Mouse (Mus musculus): ENCODE measurements around the gene Traip. TPM values are rescaled to one million over a fixed set of nuclear protein-coding genes. Genes with fewer than 3 reads are reported as not detected.
"Not testable (repeated sequence)": the region's sequence is repeated elsewhere in the genome, so short reads cannot be mapped to it uniquely, and the experiment has no call there.

The Traip gene
- polyA plus RNA-seq, 1 experiment from 2014 or later, result 3.2 TPM

DNA sequence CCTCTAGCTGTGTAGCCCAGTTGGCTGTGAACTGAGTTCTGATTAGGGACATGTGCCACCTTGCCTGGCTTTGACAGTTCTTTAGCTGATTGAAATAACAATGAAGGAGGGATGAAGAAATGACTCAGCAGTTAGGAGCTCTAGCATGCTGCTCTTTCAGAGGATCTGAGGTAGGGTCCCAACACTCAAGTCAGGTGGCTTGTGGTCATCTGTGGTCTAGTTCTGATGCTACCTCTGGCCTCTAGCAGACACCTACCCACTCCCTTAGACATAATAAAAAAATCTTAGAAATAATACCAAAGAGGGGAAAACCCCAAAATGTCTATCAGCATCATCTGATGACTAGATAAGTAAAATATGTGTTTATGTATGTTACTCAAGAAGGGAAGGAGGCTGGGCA lies 60.4 kb downstream of the Traip start:
- Histone ChIP-seq H3K9ac (ENCODE audit: low read depth, low read length) (no peak overlapping the region), H3K4me3 (ENCODE audit: low read depth, low read length) (no peak overlapping the region), H3K4me2 (replicated peaks; ENCODE audit: low read depth) (no peak overlapping the region), H3K27me3 (replicated peaks; ENCODE audit: control insufficient read depth, insufficient read depth, low read length) (no peaks in the 10 kb centered on the region), H3K9me3 (ENCODE audit: control insufficient read depth) (no peaks in the 10 kb centered on the region), H3K4me1 (replicated peaks; ENCODE audit: control insufficient read depth, insufficient read depth, low read length) (no peaks in the 10 kb centered on the region), H3K27ac (ENCODE audit: low read depth, low read length) (no peak overlapping the region), H3K36me3 (ENCODE audit: control insufficient read depth, insufficient read depth) (no peaks in the 10 kb centered on the region)
- no peak for ATAC-seq
- TF ChIP-seq CTCF (IDR thresholded peaks at IDR 0.05; ENCODE audit: low read depth), result no peak

DNA sequence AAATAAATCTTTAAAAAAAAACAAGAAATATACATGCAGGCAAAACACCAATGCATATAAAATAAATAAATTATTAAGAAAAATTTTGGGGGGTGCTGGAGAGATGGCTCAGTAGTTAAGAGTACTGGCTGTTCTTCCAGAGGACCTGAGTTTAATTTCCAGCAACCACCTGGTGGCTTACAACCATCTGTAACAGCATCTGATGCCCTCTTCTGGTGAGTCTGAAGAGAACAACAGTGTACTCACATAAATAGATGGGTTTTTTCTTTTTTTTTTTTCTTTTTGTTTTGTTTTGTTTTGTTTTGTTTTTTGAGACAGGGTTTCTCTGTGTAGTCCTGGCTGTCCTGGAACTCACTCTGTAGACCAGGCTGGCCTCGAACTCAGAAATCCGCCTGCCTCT lies 63.6 kb downstream of the Traip start:
- H3K27ac ChIP-seq (ENCODE audit: low read depth, low read length); H3K9ac ChIP-seq (ENCODE audit: low read depth, low read length); H3K27me3 ChIP-seq (replicated peaks; ENCODE audit: control insufficient read depth, insufficient read depth, low read length); H3K36me3 ChIP-seq (ENCODE audit: control insufficient read depth, insufficient read depth); ATAC-seq; H3K4me1 ChIP-seq (replicated peaks; ENCODE audit: control insufficient read depth, insufficient read depth, low read length); H3K4me2 ChIP-seq (replicated peaks; ENCODE audit: low read depth); H3K4me3 ChIP-seq (ENCODE audit: low read depth, low read length); H3K9me3 ChIP-seq (ENCODE audit: control insufficient read depth): not testable (repeated sequence)
- TF ChIP-seq CTCF (IDR thresholded peaks at IDR 0.05; ENCODE audit: low read depth), result peak; percentile 41
- 98% methylated on average over 2 of the region's 2 CpGs for WGBS

DNA sequence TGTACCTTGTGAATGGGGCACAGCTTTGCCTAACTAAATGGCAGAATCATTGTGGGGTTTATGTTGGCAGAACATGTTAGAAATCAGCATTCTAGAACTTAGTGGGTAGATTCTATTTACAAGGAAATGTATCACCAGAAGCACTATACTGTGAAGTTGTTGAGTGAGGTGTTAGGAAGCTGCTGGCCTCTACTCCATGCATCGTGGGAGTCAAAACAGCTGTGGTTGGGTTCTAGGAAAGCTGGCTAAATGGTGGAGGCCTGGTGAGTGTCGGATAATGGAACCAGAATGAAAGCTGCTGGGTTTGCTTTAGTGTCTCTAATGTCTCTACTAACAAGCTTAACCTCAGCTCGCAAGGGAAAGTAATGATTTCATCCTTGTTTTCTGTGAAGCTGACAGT lies 67.2 kb downstream of the Traip start:
- Histone ChIP-seq H3K4me2 (replicated peaks; ENCODE audit: low read depth) (no peak overlapping the region), H3K27me3 (replicated peaks; ENCODE audit: control insufficient read depth, insufficient read depth, low read length) (no peaks in the 10 kb centered on the region), H3K4me3 (ENCODE audit: low read depth, low read length) (no peak overlapping the region), H3K9ac (ENCODE audit: low read depth, low read length) (no peak overlapping the region), H3K9me3 (ENCODE audit: control insufficient read depth) (no peaks in the 10 kb centered on the region), H3K4me1 (replicated peaks; ENCODE audit: control insufficient read depth, insufficient read depth, low read length) (no peaks in the 10 kb centered on the region), H3K36me3 (ENCODE audit: control insufficient read depth, insufficient read depth) (0 out of 2 replicates have a peak, but pooled peaks cover 6% of the 10 kb centered on the region), H3K27ac (ENCODE audit: low read depth, low read length) (no peak overlapping the region)
- no peak for TF ChIP-seq CTCF (IDR thresholded peaks at IDR 0.05; ENCODE audit: low read depth)
- ATAC-seq, result no peak
- WGBS, result 80% methylated on average over 3 of the region's 3 CpGs

DNA sequence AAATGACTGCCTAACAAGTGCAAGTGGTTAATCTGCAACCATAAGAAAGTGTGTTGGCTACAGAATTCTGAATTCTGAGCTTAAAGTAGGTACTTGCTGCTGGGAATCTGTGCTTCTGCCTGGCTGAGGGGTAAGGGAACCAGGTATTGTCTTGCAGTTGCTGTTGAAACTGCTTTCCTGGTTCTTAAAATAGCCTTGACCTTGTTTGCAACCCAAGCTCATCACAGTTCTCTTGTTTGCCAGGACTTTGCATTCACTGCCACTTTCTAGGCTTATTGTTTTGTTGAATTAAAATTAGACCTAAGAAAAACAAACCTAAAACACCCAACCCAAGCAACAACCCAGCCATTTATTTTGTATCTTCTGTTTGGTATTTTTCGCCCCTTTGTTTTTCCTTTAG lies 70.8 kb downstream of the Traip start:
- TF ChIP-seq CTCF (IDR thresholded peaks at IDR 0.05; ENCODE audit: low read depth), result no peak
- peaks cover 19% of the 10 kb centered on the region for H3K36me3 ChIP-seq (ENCODE audit: control insufficient read depth, insufficient read depth)
- no peak overlapping the region for H3K4me2 ChIP-seq (replicated peaks; ENCODE audit: low read depth)
- H3K9ac ChIP-seq (ENCODE audit: low read depth, low read length), result no peak overlapping the region
- no peak for ATAC-seq
- no peak overlapping the region for H3K27ac ChIP-seq (ENCODE audit: low read depth, low read length)
- H3K4me1 ChIP-seq (replicated peaks; ENCODE audit: control insufficient read depth, insufficient read depth, low read length), result no peaks in the 10 kb centered on the region
- no peak overlapping the region for H3K4me3 ChIP-seq (ENCODE audit: low read depth, low read length)
- no peaks in the 10 kb centered on the region for H3K9me3 ChIP-seq (ENCODE audit: control insufficient read depth)
- H3K27me3 ChIP-seq (replicated peaks; ENCODE audit: control insufficient read depth, insufficient read depth, low read length), result no peaks in the 10 kb centered on the region
- 90% methylated on average over 1 of the region's 1 CpGs for WGBS

Other genes starting within 250 kb of the Traip start
- gene Sema3f, start 239.7 kb upstream of the Traip start, polyA plus RNA-seq (2015; fragmentation: Nextera tagmentation; extraction: Ambion mirVana), result 3.9 and 4.4 TPM in 2 replicates
- 48.9 and 51.4 TPM in 2 replicates for gene Rbm5, start 179.1 kb upstream of the Traip start, polyA plus RNA-seq (2015; fragmentation: Nextera tagmentation; extraction: Ambion mirVana)
- 21.1 and 26.2 TPM in 2 replicates for gene Rbm6, start 76.9 kb upstream of the Traip start, polyA plus RNA-seq (2015; fragmentation: Nextera tagmentation; extraction: Ambion mirVana)
- gene Mon1a, start 62.0 kb upstream of the Traip start, polyA plus RNA-seq (2015; fragmentation: Nextera tagmentation; extraction: Ambion mirVana), result 31.6 and 34.7 TPM in 2 replicates
- 7.1 and 8.8 TPM in 2 replicates for gene Mst1r, start 43.3 kb upstream of the Traip start, polyA plus RNA-seq (2015; fragmentation: Nextera tagmentation; extraction: Ambion mirVana)
- not detected in 2 replicates for gene Actl11, start 21.7 kb upstream of the Traip start, polyA plus RNA-seq (2015; fragmentation: Nextera tagmentation; extraction: Ambion mirVana)
- gene Camkv, start 14.5 kb upstream of the Traip start, polyA plus RNA-seq (2015; fragmentation: Nextera tagmentation; extraction: Ambion mirVana), result 0.37 and 0.42 TPM in 2 replicates
- gene Uba7, start 25.4 kb downstream of the Traip start, polyA plus RNA-seq (2015; fragmentation: Nextera tagmentation; extraction: Ambion mirVana), result 43.8 and 50.6 TPM in 2 replicates
- 0.39 and 0.88 TPM in 2 replicates for gene Gm20661, start 32.9 kb downstream of the Traip start, polyA plus RNA-seq (2015; fragmentation: Nextera tagmentation; extraction: Ambion mirVana)
- gene Inka1, start 35.7 kb downstream of the Traip start, polyA plus RNA-seq (2015; fragmentation: Nextera tagmentation; extraction: Ambion mirVana), result 17.3 and 19.4 TPM in 2 replicates
- gene Cdhr4, start 42.4 kb downstream of the Traip start, polyA plus RNA-seq (2015; fragmentation: Nextera tagmentation; extraction: Ambion mirVana), result 1.6 and 2.0 TPM in 2 replicates
- 0.43 TPM in 1 of 2 replicates, not detected in the other for gene Gm20662, start 46.2 kb downstream of the Traip start, polyA plus RNA-seq (2015; fragmentation: Nextera tagmentation; extraction: Ambion mirVana)
- gene Ip6k1, start 52.4 kb downstream of the Traip start, polyA plus RNA-seq (2015; fragmentation: Nextera tagmentation; extraction: Ambion mirVana), result 27.9 and 30.5 TPM in 2 replicates
- 146 and 154 TPM in 2 replicates for gene Gmppb, start 99.1 kb downstream of the Traip start, polyA plus RNA-seq (2015; fragmentation: Nextera tagmentation; extraction: Ambion mirVana)
- gene Amigo3, start 103.0 kb downstream of the Traip start, polyA plus RNA-seq (2015; fragmentation: Nextera tagmentation; extraction: Ambion mirVana), result 4.4 and 4.8 TPM in 2 replicates
- gene Mst1, start 130.3 kb downstream of the Traip start, polyA plus RNA-seq (2015; fragmentation: Nextera tagmentation; extraction: Ambion mirVana), result 0.78 and 0.84 TPM in 2 replicates
- 17.2 and 18.2 TPM in 2 replicates for gene Rnf123, start 133.2 kb downstream of the Traip start, polyA plus RNA-seq (2015; fragmentation: Nextera tagmentation; extraction: Ambion mirVana)
- 82.6 and 98.4 TPM in 2 replicates for gene Apeh, start 144.5 kb downstream of the Traip start, polyA plus RNA-seq (2015; fragmentation: Nextera tagmentation; extraction: Ambion mirVana)
- gene Bsn, start 240.2 kb downstream of the Traip start, polyA plus RNA-seq (2015; fragmentation: Nextera tagmentation; extraction: Ambion mirVana), result 1.6 and 1.9 TPM in 2 replicates